Mouse (Mus musculus): ENCODE data around the gene Nfib. TPM values are rescaled to one million over a fixed set of nuclear protein-coding genes. Genes with fewer than 3 reads are reported as not detected.

The Nfib gene
- polyA plus RNA-seq, 1 experiment = 44.3 TPM

GRCm38 (mm10) chr4:82447061-82447671 is 258.4 kb downstream of the Nfib start:
- H3K4me1 ChIP-seq (ENCODE audit: control insufficient read depth, insufficient read depth, low read length) = peaks cover 19% of the 10 kb centered on the region
- H3K4me3 ChIP-seq (replicated peaks; ENCODE audit: insufficient read depth, low read depth, low read length) = no peak overlapping the region
- DNase-seq = peak; percentile 90 to 95
- TF ChIP-seq CTCF (IDR thresholded peaks at IDR 0.05; ENCODE audit: borderline replicate concordance, insufficient read depth, low read depth, low read length) (no peak), POLR2A (IDR thresholded peaks at IDR 0.05; ENCODE audit: borderline replicate concordance, insufficient read depth, low read length) (no peak)
- no peaks in the 10 kb centered on the region for H3K27me3 ChIP-seq (ENCODE audit: control insufficient read depth, insufficient read depth, low read length)
- peak overlapping the region; percentile 12; the same call in 1 of the 2 replicates for H3K27ac ChIP-seq (ENCODE audit: insufficient read depth, low read length)
- 1% methylated on average over 8 of the region's 8 CpGs for WGBS

- peaks cover 15% of the 10 kb centered on the region for H3K4me1 ChIP-seq (ENCODE audit: control insufficient read depth, insufficient read depth, low read length)
- TF ChIP-seq POLR2A (IDR thresholded peaks at IDR 0.05; ENCODE audit: borderline replicate concordance, insufficient read depth, low read length) (no peak), CTCF (IDR thresholded peaks at IDR 0.05; ENCODE audit: borderline replicate concordance, insufficient read depth, low read depth, low read length) (no peak)
- 42% methylated on average over 1 of the region's 1 CpGs for WGBS
- H3K4me3 ChIP-seq (replicated peaks; ENCODE audit: insufficient read depth, low read depth, low read length) = no peak overlapping the region
- DNase-seq = no peak
- H3K27me3 ChIP-seq (ENCODE audit: control insufficient read depth, insufficient read depth, low read length) = no peaks in the 10 kb centered on the region
- H3K27ac ChIP-seq (ENCODE audit: insufficient read depth, low read length) = no peak overlapping the region
Observed at GRCm38 (mm10) chr4:82444078-82444477, 261.5 kb downstream of the Nfib start.

- Histone ChIP-seq H3K27ac (ENCODE audit: insufficient read depth, low read length) (no peak overlapping the region), H3K4me3 (replicated peaks; ENCODE audit: insufficient read depth, low read depth, low read length) (no peak overlapping the region), H3K4me1 (ENCODE audit: control insufficient read depth, insufficient read depth, low read length) (peaks cover 12% of the 10 kb centered on the region), H3K27me3 (ENCODE audit: control insufficient read depth, insufficient read depth, low read length) (no peaks in the 10 kb centered on the region)
- no peak for DNase-seq
- TF ChIP-seq CTCF (IDR thresholded peaks at IDR 0.05; ENCODE audit: borderline replicate concordance, insufficient read depth, low read depth, low read length) = no peak
- no peak for TF ChIP-seq POLR2A (IDR thresholded peaks at IDR 0.05; ENCODE audit: borderline replicate concordance, insufficient read depth, low read length)
- WGBS = 77% methylated on average over 5 of the region's 5 CpGs
Observed at GRCm38 (mm10) chr4:82443441-82443840, 262.1 kb downstream of the Nfib start.

- H3K4me3 ChIP-seq (replicated peaks; ENCODE audit: insufficient read depth, low read depth, low read length) = no peak overlapping the region
- H3K27me3 ChIP-seq (ENCODE audit: control insufficient read depth, insufficient read depth, low read length) = no peaks in the 10 kb centered on the region
- peaks cover 16% of the 10 kb centered on the region for H3K4me1 ChIP-seq (ENCODE audit: control insufficient read depth, insufficient read depth, low read length)
- H3K27ac ChIP-seq (ENCODE audit: insufficient read depth, low read length) = no peak overlapping the region
- TF ChIP-seq CTCF (IDR thresholded peaks at IDR 0.05; ENCODE audit: borderline replicate concordance, insufficient read depth, low read depth, low read length) (no peak), POLR2A (IDR thresholded peaks at IDR 0.05; ENCODE audit: borderline replicate concordance, insufficient read depth, low read length) (no peak)
- DNase-seq = no peak
- 65% methylated on average over 5 of the region's 5 CpGs for WGBS
Observed at GRCm38 (mm10) chr4:82443003-82443402, 262.5 kb downstream of the Nfib start.

GRCm38 (mm10) chr4:82440606-82441005 is 264.9 kb downstream of the Nfib start:
- Histone ChIP-seq H3K4me3 (replicated peaks; ENCODE audit: insufficient read depth, low read depth, low read length) (no peak overlapping the region), H3K4me1 (ENCODE audit: control insufficient read depth, insufficient read depth, low read length) (peaks cover 17% of the 10 kb centered on the region; the same call in 1 of the 2 replicates), H3K27me3 (ENCODE audit: control insufficient read depth, insufficient read depth, low read length) (no peaks in the 10 kb centered on the region), H3K27ac (ENCODE audit: insufficient read depth, low read length) (no peak overlapping the region)
- TF ChIP-seq POLR2A (IDR thresholded peaks at IDR 0.05; ENCODE audit: borderline replicate concordance, insufficient read depth, low read length) = no peak
- TF ChIP-seq CTCF (IDR thresholded peaks at IDR 0.05; ENCODE audit: borderline replicate concordance, insufficient read depth, low read depth, low read length) = no peak
- no peak for DNase-seq
- WGBS = 59% methylated on average over 2 of the region's 2 CpGs

- TF ChIP-seq POLR2A (IDR thresholded peaks at IDR 0.05; ENCODE audit: borderline replicate concordance, insufficient read depth, low read length) (no peak), CTCF (IDR thresholded peaks at IDR 0.05; ENCODE audit: borderline replicate concordance, insufficient read depth, low read depth, low read length) (no peak)
- Histone ChIP-seq H3K4me1 (ENCODE audit: control insufficient read depth, insufficient read depth, low read length) (peaks cover 20% of the 10 kb centered on the region; the same call in 1 of the 2 replicates), H3K27ac (ENCODE audit: insufficient read depth, low read length) (no peak overlapping the region), H3K27me3 (ENCODE audit: control insufficient read depth, insufficient read depth, low read length) (no peaks in the 10 kb centered on the region), H3K4me3 (replicated peaks; ENCODE audit: insufficient read depth, low read depth, low read length) (no peak overlapping the region)
- WGBS = 33% methylated on average over 8 of the region's 8 CpGs
- DNase-seq = no peak
Observed at GRCm38 (mm10) chr4:82439813-82440212, 265.7 kb downstream of the Nfib start.

GRCm38 (mm10) chr4:82438631-82439030 is 266.9 kb downstream of the Nfib start:
- TF ChIP-seq POLR2A (IDR thresholded peaks at IDR 0.05; ENCODE audit: borderline replicate concordance, insufficient read depth, low read length) (no peak), CTCF (IDR thresholded peaks at IDR 0.05; ENCODE audit: borderline replicate concordance, insufficient read depth, low read depth, low read length) (no peak)
- Histone ChIP-seq H3K4me3 (replicated peaks; ENCODE audit: insufficient read depth, low read depth, low read length) (no peak overlapping the region), H3K27me3 (ENCODE audit: control insufficient read depth, insufficient read depth, low read length) (no peaks in the 10 kb centered on the region), H3K4me1 (ENCODE audit: control insufficient read depth, insufficient read depth, low read length) (peaks cover 27% of the 10 kb centered on the region; the same call in 1 of the 2 replicates), H3K27ac (ENCODE audit: insufficient read depth, low read length) (no peak overlapping the region)
- WGBS = 86% methylated on average over 5 of the region's 5 CpGs
- no peak for DNase-seq
